Mouse (Mus musculus) layer of hippocampus, adult 18-20 months (tissue): Measurements from ENCODE around the gene Zfp566. TPM values are rescaled to one million over a fixed set of nuclear protein-coding genes. Genes with fewer than 3 reads are reported as not detected.

Experiments
- DNase-seq, 2 experiments: peaks; one replicate each; pipeline ENCODE4 v3.0.0; 2022; ENCODE audit warnings: low spot score in 2 of 2
- microRNA-seq, 2 experiments: library from miRNA; unstranded; fragments of <30 nt; microRNA quantifications; one replicate each; pipeline ENCODE4 v1.2.0; 2021
- total RNA-seq, 2 experiments: library from RNA; stranded (reverse); gene quantifications; 2 replicates each; pipeline ENCODE4 v1.2.3; 2021

The Zfp566 gene
- total RNA-seq, 2 experiments from 2014 or later: 5.9 to 8.7 TPM

DNA sequence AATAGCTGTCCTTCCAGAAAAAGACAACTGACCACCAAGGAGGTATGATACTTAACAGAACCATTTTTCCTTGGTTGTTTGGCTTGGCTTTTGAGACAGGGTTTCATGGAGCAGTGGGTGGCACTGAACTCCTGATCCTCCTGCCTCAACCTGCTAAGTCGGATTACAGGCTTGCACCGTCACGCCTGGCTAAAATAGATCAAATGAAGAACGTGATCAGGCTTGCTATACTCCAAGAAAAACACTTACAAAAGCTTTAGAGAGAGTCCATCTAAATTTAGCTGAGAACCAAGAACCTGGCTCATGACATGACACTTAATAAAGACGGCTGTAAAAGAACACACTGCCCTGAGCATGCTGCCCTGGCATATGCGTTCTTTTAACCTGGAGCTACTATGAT, 30.0 kb downstream of the Zfp566 start:
- no peak for DNase-seq

DNA sequence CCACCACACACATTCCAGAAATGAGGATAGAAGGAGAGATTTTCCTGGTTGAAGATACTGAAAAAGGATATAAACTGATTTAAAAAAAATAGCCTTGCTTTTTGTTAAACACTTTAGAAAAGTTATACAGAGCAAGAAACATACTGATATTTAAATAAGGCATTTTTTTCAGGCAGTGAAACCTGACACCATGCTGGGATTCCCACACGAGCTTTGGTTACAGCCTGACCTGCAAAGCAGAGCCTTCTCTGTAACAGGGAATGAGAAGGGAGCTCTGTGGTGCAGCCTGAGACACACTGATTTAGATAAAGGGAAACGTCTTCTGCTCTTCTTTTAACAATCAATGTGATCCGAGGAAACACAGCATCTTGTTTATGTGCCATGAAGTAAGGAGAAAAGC, 36.7 kb downstream of the Zfp566 start:
- no peak for DNase-seq

DNA sequence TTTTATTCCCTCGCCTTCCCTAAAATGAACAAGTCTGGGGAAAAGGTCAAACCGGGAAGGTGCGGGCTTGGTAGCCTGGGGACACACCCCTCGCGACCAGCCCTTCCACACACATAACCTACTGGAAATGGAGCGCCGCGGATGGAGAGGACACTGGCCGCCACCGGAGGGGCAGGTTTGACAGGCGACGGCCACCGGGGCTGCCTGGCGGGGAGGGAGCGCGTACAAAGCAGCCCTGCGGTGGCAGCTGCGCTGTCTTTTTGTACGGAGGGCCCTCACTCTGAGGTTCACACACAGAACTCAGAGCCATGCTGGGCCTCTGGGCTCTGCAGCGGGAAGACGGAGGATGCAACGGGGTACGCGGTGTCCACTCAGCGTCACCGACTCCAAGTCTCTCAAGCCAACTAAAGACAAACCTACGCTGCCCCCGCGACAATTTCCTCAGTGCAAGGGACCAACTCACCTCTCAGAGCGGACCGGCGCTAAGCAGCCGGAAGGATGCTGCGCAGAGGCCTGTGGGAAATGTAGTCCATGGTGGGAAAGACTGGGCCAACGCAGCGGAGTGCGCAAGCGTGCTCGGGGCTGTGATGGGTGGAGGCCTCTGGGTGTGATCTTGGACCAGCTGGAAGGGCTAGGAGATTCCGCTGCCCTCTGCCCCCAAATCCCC, 39.3 kb downstream of the Zfp566 start, which contains the start of gene Zfp14:
TSS of gene Zfp14 (minus strand) at position 499 of the 667 bp plus-strand sequence.
- DNase-seq: peak; percentile 91 to 95

DNA sequence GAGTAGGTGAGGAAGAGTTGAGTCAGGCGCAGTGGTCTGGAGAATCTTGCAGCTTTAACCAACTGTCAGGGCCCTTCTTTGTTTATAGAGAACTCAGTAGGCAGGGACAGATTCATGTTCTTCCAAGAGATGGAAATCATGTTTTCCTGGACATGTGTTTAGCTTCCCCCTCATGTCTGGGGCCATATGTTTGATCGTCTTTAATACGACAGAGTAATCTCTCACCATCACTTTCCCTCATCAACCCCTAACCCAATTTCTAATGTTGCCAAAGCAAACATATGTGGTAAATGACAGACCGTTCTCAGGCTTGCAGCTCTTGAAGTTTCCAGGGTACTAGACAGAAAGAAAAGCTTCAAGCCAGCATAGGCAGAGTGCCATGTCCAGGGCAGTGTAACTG, 42.2 kb downstream of the Zfp566 start:
- peak; percentile 27 to 71 for DNase-seq

DNA sequence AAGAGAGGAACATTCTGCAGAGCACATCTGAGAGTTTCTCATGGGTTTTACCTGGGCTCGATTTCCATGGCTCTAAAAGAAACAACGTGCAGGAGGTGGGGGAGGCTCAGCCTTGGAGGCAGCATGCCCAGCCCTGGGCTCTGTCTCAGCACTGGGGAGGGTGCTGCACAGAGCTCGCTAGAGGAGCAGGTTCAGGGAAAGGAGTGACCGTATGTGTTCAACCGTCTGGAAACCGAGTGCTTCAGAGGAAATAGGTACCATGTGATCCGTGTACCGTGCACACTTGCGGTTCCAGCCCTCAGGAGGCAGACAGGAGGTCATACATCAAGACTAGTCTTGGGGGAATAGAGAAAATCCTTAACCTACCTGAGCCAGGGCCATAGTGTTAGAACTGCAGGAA, 46.0 kb downstream of the Zfp566 start:
- DNase-seq: no peak

DNA sequence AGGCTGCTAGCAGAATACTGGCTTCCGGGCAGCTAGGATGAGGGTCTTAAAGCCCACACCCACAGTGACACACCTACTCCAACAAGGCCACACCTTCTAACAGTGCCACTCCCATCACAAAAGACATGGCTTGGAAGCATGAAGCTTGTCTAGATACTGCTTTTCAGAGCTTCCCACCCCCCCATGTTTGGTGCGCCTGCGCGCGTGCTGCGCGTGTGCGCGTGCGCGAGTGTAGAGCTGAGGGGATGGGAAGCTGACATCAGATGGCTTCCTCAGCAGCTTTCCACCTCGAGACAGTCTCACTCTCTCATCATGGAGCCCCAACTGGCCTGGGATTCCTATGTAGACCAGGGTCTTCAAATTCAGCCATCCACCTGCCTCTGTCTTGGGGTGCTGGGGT, 56.0 kb downstream of the Zfp566 start:
- DNase-seq: no peak

DNA sequence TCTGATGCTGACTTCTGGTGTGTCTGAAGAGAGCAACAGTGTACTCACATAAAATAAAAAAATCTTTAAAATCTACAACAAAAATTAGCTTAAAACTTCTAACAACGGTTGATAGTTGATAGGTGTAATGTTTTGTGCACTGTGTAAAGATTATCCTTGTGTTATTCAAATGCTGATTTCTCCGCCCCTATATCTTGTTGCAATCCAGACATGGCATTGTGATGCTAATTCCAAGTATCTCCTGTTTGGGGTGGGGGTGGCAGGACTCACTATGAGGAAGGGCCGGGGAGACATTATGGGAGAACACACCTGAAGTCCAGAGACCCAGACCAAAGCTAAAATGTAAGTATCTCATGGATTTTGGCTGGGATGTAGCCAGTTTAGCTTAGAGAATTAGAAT, 58.9 kb downstream of the Zfp566 start:
- no peak for DNase-seq

DNA sequence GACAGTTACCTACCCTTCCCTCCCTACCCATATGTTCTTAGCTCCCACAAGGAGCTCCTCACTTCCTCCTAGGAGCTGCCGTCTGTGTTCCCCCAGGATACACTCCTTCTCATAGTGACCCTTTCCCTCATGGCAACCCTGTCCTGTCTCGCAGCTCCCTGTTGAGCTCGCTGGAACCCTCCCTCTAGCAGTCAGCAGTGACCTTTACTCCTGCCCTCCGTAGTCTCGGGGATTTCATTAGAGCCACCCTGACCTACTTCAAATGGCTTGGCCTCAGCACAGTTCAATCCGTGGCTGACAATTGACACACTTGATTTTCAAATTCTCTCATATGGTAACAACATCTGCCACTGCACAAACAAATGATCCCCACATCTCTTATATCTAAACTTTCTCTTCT, 59.6 kb downstream of the Zfp566 start:
- no peak for DNase-seq

DNA sequence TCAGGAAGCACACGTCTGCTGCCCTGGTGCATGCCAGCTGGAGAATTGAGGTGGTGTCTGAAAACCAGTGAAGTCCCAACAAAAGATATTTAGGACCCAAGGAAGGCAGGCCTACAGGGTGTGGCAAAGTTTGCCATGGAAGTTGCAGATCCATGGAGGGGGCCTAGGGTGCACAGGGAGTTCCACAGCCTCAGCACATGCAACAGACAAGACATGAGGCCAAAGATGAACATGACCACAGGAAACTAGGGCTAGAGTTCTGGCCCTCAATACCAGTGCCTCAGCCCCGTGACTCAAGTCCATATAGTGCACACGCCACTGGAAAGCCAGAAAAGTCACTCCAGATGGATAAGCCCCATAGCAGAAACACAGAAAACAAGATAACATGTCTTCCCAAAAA, 61.8 kb downstream of the Zfp566 start:
- DNase-seq: no peak

Small RNA genes within 50 kb of the gene (microRNA-seq; reads per million reads assigned to microRNA genes)
- 0 reads per million in 2 experiments for gene Gm23368

Other genes starting within 250 kb of the Zfp566 start
- gene Zfp940, start 236.9 kb downstream of the Zfp566 start, total RNA-seq: 10 to 100 TPM; 14.2 to 18.9 TPM
- 10 to 100 TPM; 17.4 to 21.0 TPM for gene Zfp420, start 230.5 kb downstream of the Zfp566 start, total RNA-seq
- gene Zfp27, start 184.0 kb downstream of the Zfp566 start, total RNA-seq: 10 to 100 TPM; 19.7 to 19.8 TPM
- gene Zfp383, start 182.3 kb downstream of the Zfp566 start, total RNA-seq: 10 to 100 TPM in 1 of 2 experiments, 1 to 10 TPM in 1; 8.0 to 10.0 TPM
- gene Zfp74, start 136.4 kb downstream of the Zfp566 start, total RNA-seq: 10 to 100 TPM; 15.4 to 18.1 TPM
- gene Zfp568, start 106.6 kb downstream of the Zfp566 start, total RNA-seq: 1 to 10 TPM; 3.5 to 4.5 TPM
- 10 to 100 TPM in 1 of 2 experiments, 1 to 10 TPM in 1; 8.9 to 11.2 TPM for gene Zfp14, start 39.1 kb downstream of the Zfp566 start, total RNA-seq
- 1 to 10 TPM; 4.7 to 4.9 TPM for gene Zfp82, start 17.6 kb downstream of the Zfp566 start, total RNA-seq
- under 1 TPM in 1 of 2 experiments, not detected in 1; 0.64 TPM for gene Gm26920, start 117 bp downstream of the Zfp566 start, total RNA-seq
- gene Zfp260, start 4.2 kb upstream of the Zfp566 start, total RNA-seq: 10 to 100 TPM; 75.7 to 78.3 TPM
- 10 to 100 TPM; 29.8 to 34.3 TPM for gene Zfp382, start 31.4 kb upstream of the Zfp566 start, total RNA-seq
- 10 to 100 TPM; 48.3 to 53.7 TPM for gene Zfp146, start 79.2 kb upstream of the Zfp566 start, total RNA-seq
- 1 to 10 TPM; 3.1 to 4.6 TPM for gene Cox7a1, start 93.6 kb upstream of the Zfp566 start, total RNA-seq
- 100 to 1,000 TPM; 205 to 227 TPM for gene Capns1, start 108.3 kb upstream of the Zfp566 start, total RNA-seq
- gene Polr2i, start 141.4 kb upstream of the Zfp566 start, total RNA-seq: 10 to 100 TPM; 55.1 to 59.8 TPM
- gene Tbcb, start 141.7 kb upstream of the Zfp566 start, total RNA-seq: 100 to 1,000 TPM; 128 to 131 TPM
- not detected for gene Ovol3, start 145.2 kb upstream of the Zfp566 start, total RNA-seq
- under 1 TPM in 1 of 2 experiments, not detected in 1; 0.33 TPM for gene Thap8, start 189.6 kb upstream of the Zfp566 start, total RNA-seq
- 1 to 10 TPM in 1 of 2 experiments, under 1 TPM in 1; 0.77 to 1.6 TPM for gene Wdr62, start 189.9 kb upstream of the Zfp566 start, total RNA-seq
- 100 to 1,000 TPM; 461 to 466 TPM for gene Clip3, start 201.2 kb upstream of the Zfp566 start, total RNA-seq
- gene Alkbh6, start 218.2 kb upstream of the Zfp566 start, total RNA-seq: 10 to 100 TPM; 55.2 to 63.0 TPM
- gene Syne4, start 224.3 kb upstream of the Zfp566 start, total RNA-seq: 10 to 100 TPM; 10.5 to 10.9 TPM
- gene E130208F15Rik, start 231.2 kb upstream of the Zfp566 start, total RNA-seq: under 1 TPM; 0.30 to 0.43 TPM
- gene Sdhaf1, start 233.4 kb upstream of the Zfp566 start, total RNA-seq: 1 to 10 TPM; 6.3 to 6.6 TPM